Mouse (Mus musculus): Measurements from ENCODE around the gene Gm16427. TPM values are rescaled to one million over a fixed set of nuclear protein-coding genes. Genes with fewer than 3 reads are reported as not detected.
"Not testable (repeated sequence)": the region's sequence is repeated elsewhere in the genome, so short reads cannot be mapped to it uniquely, and the experiment has no call there.

Gene Gm16427
- not detected in 2 replicates for polyA plus RNA-seq (2014; fragmentation: Nextera tagmentation; extraction: Ambion mirVana)

DNA sequence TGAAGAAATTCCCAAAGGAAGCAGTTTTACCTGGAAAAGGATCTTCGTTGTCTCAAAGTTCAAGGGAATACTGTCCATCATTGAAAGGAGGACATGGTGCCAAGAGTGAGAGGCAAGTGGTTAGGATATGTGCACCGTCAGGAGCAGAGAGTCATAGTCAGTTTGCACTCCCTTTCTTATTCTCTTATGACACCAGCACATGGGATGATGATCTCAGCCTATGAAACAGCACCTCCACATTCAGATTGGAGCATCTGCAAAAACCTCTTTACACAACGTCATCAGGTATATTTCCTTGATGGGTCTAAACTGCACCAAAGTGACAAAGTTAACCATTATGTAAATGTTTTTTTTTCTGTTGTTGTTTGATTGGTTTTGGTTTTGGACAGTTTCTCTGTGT is at the start of gene Gm16427:
Gene Gm16427 (minus strand): TSS at position 101 of the 400 bp plus-strand sequence.
- not testable (repeated sequence) for H3K4me1 ChIP-seq (replicated peaks; ENCODE audit: control insufficient read depth, insufficient read depth, low read length); H3K27me3 ChIP-seq (replicated peaks; ENCODE audit: control insufficient read depth, insufficient read depth, low read length); ATAC-seq (replicated peaks; ENCODE audit: low FRiP score, low TSS enrichment, low read depth); H3K4me3 ChIP-seq (ENCODE audit: low read depth, low read length); H3K36me3 ChIP-seq (ENCODE audit: control insufficient read depth, insufficient read depth, low read length); H3K4me2 ChIP-seq (ENCODE audit: low read length); H3K9ac ChIP-seq (ENCODE audit: low read length); H3K9me3 ChIP-seq (ENCODE audit: control insufficient read depth, low read length); DNase-seq (ENCODE audit: low spot score); H3K27ac ChIP-seq (ENCODE audit: low read depth)
- 86% methylated on average over 1 of the region's 3 CpGs for WGBS

Other genes starting within 250 kb of the Gm16427 start
- not detected in 2 replicates for gene C87414, start 131.4 kb upstream of the Gm16427 start, polyA plus RNA-seq (2014; fragmentation: Nextera tagmentation; extraction: Ambion mirVana)

Measured in intestine, embryonic 14.5 days (tissue).